Mouse (Mus musculus) MEL (cell line): ENCODE measurements around the gene Nlrx1.

Experiments used
- BHLHE40 ChIP-seq: IDR thresholded peaks from 2 replicates; pipeline ENCODE4 v1.6.1; 2012; ENCODE audit warnings: low read depth, mild to moderate bottlenecking, inconsistent platforms, low read length, improper control_type of control experiment, borderline replicate concordance
- HCFC1 ChIP-seq: IDR thresholded peaks from 2 replicates; pipeline ENCODE4 v1.6.1; 2012; ENCODE audit warnings: low read depth, mild to moderate bottlenecking, inconsistent platforms, low read length, improper control_type of control experiment, moderate library complexity
- MAZ ChIP-seq: IDR thresholded peaks from 2 replicates; pipeline ENCODE4 v1.6.1; 2012; ENCODE audit warnings: low read depth, mild to moderate bottlenecking, inconsistent platforms, low read length, improper control_type of control experiment

DNA sequence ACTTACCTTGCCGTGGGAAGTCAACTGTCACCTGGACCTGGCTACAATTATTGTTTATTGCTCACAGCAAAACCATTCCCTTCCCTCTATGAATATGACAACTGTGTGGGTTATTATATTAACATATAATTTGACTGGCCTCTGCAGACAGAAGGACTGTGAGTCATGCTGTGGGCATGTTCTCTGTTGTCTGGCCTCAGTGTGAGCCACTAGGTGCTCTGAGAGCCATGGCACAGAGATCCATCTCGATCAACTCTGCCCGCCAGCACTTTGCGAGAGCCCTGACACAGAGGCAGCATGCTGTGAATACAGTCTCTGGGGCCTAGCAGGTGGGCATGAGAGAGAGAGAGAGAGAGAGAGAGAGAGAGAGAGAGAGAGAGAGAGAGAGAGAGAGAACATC is 1.6 kb upstream of the Nlrx1 start:
- TF ChIP-seq MAZ (no peak), HCFC1 (no peak), BHLHE40 (no peak)
